Mouse (Mus musculus) forebrain, embryonic 11.5 days (tissue): Measurements from ENCODE around the gene Kdm4a. TPM values are rescaled to one million over a fixed set of nuclear protein-coding genes. Genes with fewer than 3 reads are reported as not detected.

Experiments
- ATAC-seq: fragments of 200-750 bp; cut with Nextera tagmentation; replicated peaks from 2 replicates; pipeline ENCODE4 v1.8.0; 2017; ENCODE audit warnings: moderate TSS enrichment; ENCODE audit not compliant: low FRiP score
- DNase-seq: peaks from one replicate; pipeline ENCODE4 v3.0.0-alpha.2; 2017; ENCODE audit warnings: low spot score
- H3K27ac ChIP-seq: fragments of 300-500 bp; sonication (generic); 2 replicates; pipeline ENCODE4 v1.5.1; 2014; ENCODE audit warnings: low read depth, low read length
- H3K27me3 ChIP-seq: fragments of 300-500 bp; sonication (generic); 2 replicates; pipeline ENCODE4 v1.6.1; 2014; ENCODE audit warnings: mild to moderate bottlenecking, low read length, mixed read lengths; ENCODE audit not compliant: control insufficient read depth, insufficient read depth
- H3K36me3 ChIP-seq: fragments of 300-500 bp; sonication (generic); 2 replicates; pipeline ENCODE4 v1.6.1; 2014; ENCODE audit warnings: mild to moderate bottlenecking, low read length, moderate library complexity, mixed read lengths; ENCODE audit not compliant: control insufficient read depth, insufficient read depth
- H3K4me1 ChIP-seq: fragments of 300-500 bp; sonication (generic); replicated peaks from 2 replicates; pipeline ENCODE4 v1.6.1; 2014; ENCODE audit warnings: low read length, mixed read lengths; ENCODE audit not compliant: control insufficient read depth, insufficient read depth
- H3K4me2 ChIP-seq: fragments of 300-500 bp; sonication (generic); 2 replicates; pipeline ENCODE4 v1.6.1; 2014; ENCODE audit warnings: low read depth, mild to moderate bottlenecking, low read length, moderate library complexity, mixed read lengths; ENCODE audit not compliant: severe bottlenecking
- H3K4me3 ChIP-seq: fragments of 300-500 bp; sonication (generic); 2 replicates; pipeline ENCODE4 v1.5.1; 2014; ENCODE audit warnings: low read depth, low read length
- H3K9ac ChIP-seq: fragments of 300-500 bp; sonication (generic); 2 replicates; pipeline ENCODE4 v1.6.1; 2014; ENCODE audit warnings: low read length
- H3K9me3 ChIP-seq: fragments of 300-500 bp; sonication (generic); 2 replicates; pipeline ENCODE4 v1.6.1; 2016; ENCODE audit warnings: low read length, mixed read lengths; ENCODE audit not compliant: control insufficient read depth
- WGBS: fragments of 180-500 bp; shearing (Covaris S2); extraction: QIAGEN DNeasy Blood & Tissue Kit; methylation state at CpG from one replicate; pipeline ENCODE4 v1.1.7; 2014; 5-methylcytosine and 5-hydroxymethylcytosine counted together
- polyA plus RNA-seq: library from polyadenylated mRNA; unstranded; fragments of >200 nt; fragmentation: Nextera tagmentation; extraction: Ambion mirVana; gene quantifications from 2 replicates; pipeline ENCODE4 v1.2.1, GENCODE M21; 2014

Gene Kdm4a
- polyA plus RNA-seq, 1 experiment from 2014 or later: 67.9 TPM

DNA sequence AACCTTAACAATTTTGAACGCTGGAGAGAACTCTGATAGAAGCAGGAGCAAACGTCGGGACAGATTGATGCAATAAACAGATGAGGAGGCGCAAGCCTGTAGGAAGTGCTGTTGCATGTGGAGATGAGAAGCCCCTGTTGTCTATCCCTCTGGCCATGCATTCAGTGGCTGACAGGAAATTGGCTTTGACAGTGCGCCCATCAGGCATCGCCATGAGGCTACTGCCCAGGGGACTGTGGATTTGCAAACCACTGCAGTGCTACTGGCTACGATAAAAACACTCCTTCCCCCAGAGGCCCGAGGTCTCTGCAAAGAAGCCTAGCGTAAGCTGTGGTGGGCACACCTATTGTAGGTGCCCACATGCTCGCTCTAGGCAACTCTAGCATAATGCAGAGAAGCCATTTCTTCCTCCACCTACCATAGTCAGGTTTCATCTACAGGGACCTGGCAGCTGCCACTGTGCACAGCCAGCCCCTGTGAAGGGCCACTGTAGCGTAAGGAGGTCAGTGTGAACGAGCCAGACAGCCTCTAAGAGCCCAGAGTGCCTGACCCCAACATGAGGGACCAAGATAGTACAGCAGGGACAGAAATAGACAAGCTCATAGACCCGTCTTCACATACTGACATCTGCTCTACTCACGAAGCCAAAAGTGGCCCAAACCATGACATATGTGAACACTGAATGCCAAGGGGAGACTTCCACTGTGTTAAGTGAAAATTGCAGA, 29.7 kb downstream of the Kdm4a start:
- Histone ChIP-seq H3K36me3 (peaks cover 26% of the 10 kb centered on the region; the same call in 1 of the 2 replicates), H3K9me3 (no peaks in the 10 kb centered on the region), H3K4me2 (no peak overlapping the region), H3K4me1 (no peaks in the 10 kb centered on the region), H3K27me3 (no peaks in the 10 kb centered on the region), H3K4me3 (no peak overlapping the region), H3K9ac (no peak overlapping the region), H3K27ac (no peak overlapping the region)
- no peak for DNase-seq
- 93% methylated on average over 14 of the region's 14 CpGs for WGBS
- ATAC-seq: no peak

- peaks cover 27% of the 10 kb centered on the region; the same call in 1 of the 2 replicates for H3K36me3 ChIP-seq
- DNase-seq: no peak
- WGBS: 86% methylated on average over 10 of the region's 10 CpGs
- H3K27me3 ChIP-seq: no peaks in the 10 kb centered on the region
- H3K9ac ChIP-seq: no peak overlapping the region
- H3K27ac ChIP-seq: no peak overlapping the region
- H3K4me2 ChIP-seq: no peak overlapping the region
- H3K9me3 ChIP-seq: no peaks in the 10 kb centered on the region
- no peaks in the 10 kb centered on the region for H3K4me1 ChIP-seq
- no peak overlapping the region for H3K4me3 ChIP-seq
- no peak for ATAC-seq
Measured at GRCm38 (mm10) chr4:118149055-118149576, 30.7 kb downstream of the Kdm4a start.

DNA sequence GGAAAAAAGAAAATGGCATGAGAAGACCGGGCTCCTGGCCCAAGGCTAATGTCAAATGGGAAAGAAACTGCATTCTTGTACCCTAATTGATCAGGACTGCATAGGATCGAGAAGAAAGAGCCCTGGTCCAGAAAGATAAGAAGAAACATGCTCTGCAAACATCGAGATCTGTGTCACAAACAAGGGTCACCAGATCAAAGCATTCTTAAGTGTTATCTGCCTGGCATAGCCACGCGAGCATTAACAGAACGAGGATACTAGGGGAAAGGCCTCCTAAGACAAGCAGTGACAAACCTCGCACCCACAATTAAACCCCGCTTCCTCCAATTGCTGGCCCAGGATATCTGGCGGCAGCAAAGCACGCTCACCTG, 31.5 kb downstream of the Kdm4a start:
- Histone ChIP-seq H3K27ac (no peak overlapping the region), H3K4me1 (no peaks in the 10 kb centered on the region), H3K9me3 (no peaks in the 10 kb centered on the region), H3K4me3 (no peak overlapping the region), H3K9ac (no peak overlapping the region), H3K36me3 (peaks cover 28% of the 10 kb centered on the region; the same call in 1 of the 2 replicates), H3K27me3 (no peaks in the 10 kb centered on the region), H3K4me2 (no peak overlapping the region)
- DNase-seq: no peak
- 89% methylated on average over 10 of the region's 10 CpGs for WGBS
- no peak for ATAC-seq

- Histone ChIP-seq H3K27me3 (no peaks in the 10 kb centered on the region), H3K9me3 (no peaks in the 10 kb centered on the region), H3K36me3 (peaks cover 25% of the 10 kb centered on the region; the same call in 1 of the 2 replicates), H3K9ac (no peak overlapping the region), H3K27ac (no peak overlapping the region), H3K4me3 (no peak overlapping the region), H3K4me2 (no peak overlapping the region), H3K4me1 (no peaks in the 10 kb centered on the region)
- 94% methylated on average over 19 of the region's 19 CpGs for WGBS
- DNase-seq (no peak), ATAC-seq (no peak)
Measured at GRCm38 (mm10) chr4:118147547-118148316, 32.1 kb downstream of the Kdm4a start.

- 93% methylated on average over 10 of the region's 10 CpGs for WGBS
- Histone ChIP-seq H3K4me3 (no peak overlapping the region), H3K27me3 (no peaks in the 10 kb centered on the region), H3K4me1 (no peaks in the 10 kb centered on the region), H3K27ac (no peak overlapping the region), H3K4me2 (no peak overlapping the region), H3K9me3 (no peaks in the 10 kb centered on the region), H3K9ac (no peak overlapping the region), H3K36me3 (peaks cover 23% of the 10 kb centered on the region; the same call in 1 of the 2 replicates)
- ATAC-seq (no peak), DNase-seq (no peak)
Measured at GRCm38 (mm10) chr4:118147090-118147489, 32.8 kb downstream of the Kdm4a start.

DNA sequence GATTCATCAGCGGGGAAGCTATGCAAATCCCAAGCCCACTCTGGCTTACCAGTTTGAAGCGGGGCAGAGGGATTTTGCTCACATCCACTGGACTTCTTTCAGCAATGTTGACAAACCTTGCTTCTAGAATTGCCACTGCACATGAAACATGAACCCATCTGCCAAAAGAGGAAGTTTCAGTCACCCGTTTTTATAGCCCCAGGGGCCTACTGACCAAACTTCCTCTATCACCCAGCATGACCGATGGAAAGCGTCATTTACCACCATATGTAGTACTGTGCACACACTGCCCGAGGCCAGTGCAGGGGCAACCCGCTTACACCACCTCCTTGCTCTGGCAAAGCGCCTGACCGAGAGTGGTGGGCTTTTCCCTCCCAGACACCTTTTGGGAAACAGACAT, 35.5 kb downstream of the Kdm4a start:
- Histone ChIP-seq H3K4me2 (no peak overlapping the region), H3K9ac (no peak overlapping the region), H3K4me1 (no peaks in the 10 kb centered on the region), H3K36me3 (peaks cover 25% of the 10 kb centered on the region; the same call in 1 of the 2 replicates), H3K27me3 (no peaks in the 10 kb centered on the region), H3K9me3 (no peaks in the 10 kb centered on the region), H3K4me3 (no peak overlapping the region), H3K27ac (no peak overlapping the region)
- ATAC-seq: no peak
- WGBS: 88% methylated on average over 9 of the region's 9 CpGs
- no peak for DNase-seq

- no peaks in the 10 kb centered on the region for H3K9me3 ChIP-seq
- H3K27me3 ChIP-seq: no peaks in the 10 kb centered on the region
- no peak overlapping the region for H3K9ac ChIP-seq
- H3K27ac ChIP-seq: no peak overlapping the region
- DNase-seq: no peak
- no peak overlapping the region for H3K4me3 ChIP-seq
- H3K4me2 ChIP-seq: no peak overlapping the region
- no peaks in the 10 kb centered on the region for H3K4me1 ChIP-seq
- 93% methylated on average over 7 of the region's 7 CpGs for WGBS
- peaks cover 26% of the 10 kb centered on the region; the same call in 1 of the 2 replicates for H3K36me3 ChIP-seq
- ATAC-seq: no peak
Measured at GRCm38 (mm10) chr4:118143679-118144078, 36.2 kb downstream of the Kdm4a start.

DNA sequence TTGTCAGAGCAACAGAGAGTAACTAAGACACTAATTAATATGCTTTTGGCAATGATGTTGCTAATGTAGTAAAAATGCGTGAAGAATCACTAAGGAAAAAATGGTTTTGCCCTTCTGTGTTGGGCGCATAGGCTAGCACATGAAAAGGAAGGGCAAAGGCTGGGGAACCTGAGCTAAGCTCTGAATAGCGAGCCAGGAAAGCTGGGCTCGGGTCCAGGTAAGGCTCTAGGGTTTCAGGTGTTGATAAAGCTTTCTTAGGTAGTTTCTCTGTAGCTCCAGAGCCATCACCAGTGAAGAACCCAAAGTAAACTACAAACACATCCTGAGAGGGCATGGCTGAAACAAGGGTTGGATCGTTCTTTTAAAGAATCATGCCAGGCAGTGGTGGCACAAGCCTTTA, 38.3 kb downstream of the Kdm4a start:
- H3K36me3 ChIP-seq: peaks cover 20% of the 10 kb centered on the region; the same call in 1 of the 2 replicates
- 91% methylated on average over 5 of the region's 5 CpGs for WGBS
- no peak overlapping the region for H3K4me3 ChIP-seq
- DNase-seq (no peak), ATAC-seq (no peak)
- H3K9ac ChIP-seq: no peak overlapping the region
- no peak overlapping the region for H3K4me2 ChIP-seq
- no peaks in the 10 kb centered on the region for H3K4me1 ChIP-seq
- H3K27ac ChIP-seq: no peak overlapping the region
- H3K27me3 ChIP-seq: no peaks in the 10 kb centered on the region
- H3K9me3 ChIP-seq: no peaks in the 10 kb centered on the region
